Mouse (Mus musculus): Measurements from ENCODE around the gene Ube2s.

GRCm38 (mm10) chr7:4795767-4796433, 16.5 kb downstream of the Ube2s start:
- TF ChIP-seq CTCF (IDR thresholded peaks at IDR 0.05; ENCODE audit: extremely low read depth, insufficient read length, insufficient replicate concordance, low read depth, low read length), result peak; percentile 7; the same call in 1 of the 2 replicates
- no peak for TF ChIP-seq POLR2A (IDR thresholded peaks at IDR 0.05; ENCODE audit: low read depth, low read length)
